Mouse (Mus musculus) CH12F3 (cell line): ENCODE results near the gene Ctsll3.

ENCODE experiments used
- in situ Hi-C: fragments of 300-500 bp; cut with MboI; formaldehyde crosslinking; loops from 2 replicates; pipeline ENCODE4 v1.14.3; 2020; ENCODE audit warnings: low sequenced_read_pairs

Ctsll3 gene

DNA sequence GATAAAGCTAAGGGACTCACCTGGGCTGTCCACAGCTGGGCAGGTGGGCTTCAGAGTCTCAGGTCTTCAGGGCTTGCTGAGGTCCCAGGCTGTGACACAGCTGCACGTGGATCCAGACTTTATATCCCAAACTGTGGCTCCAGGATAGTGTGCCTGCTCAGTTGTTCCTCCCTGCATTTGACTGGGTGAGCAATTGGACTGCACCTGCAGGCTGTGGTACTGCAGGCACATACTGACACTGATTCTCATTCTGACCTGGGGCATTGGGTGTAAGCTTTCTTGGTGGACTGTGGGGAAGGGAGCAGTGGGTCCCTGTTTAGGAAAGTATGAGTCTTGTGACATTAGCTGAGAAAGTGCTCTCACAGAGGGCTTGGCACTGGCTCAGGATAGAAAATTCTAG lies at the start of gene Ctsll3:
Gene Ctsll3 (minus strand): TSS at position 101 of the 400 bp plus-strand sequence.
- in situ Hi-C loops = no loop called here

- in situ Hi-C loops = no loop called here
These were observed 45.8 kb upstream of the Ctsll3 start for GRCm38 (mm10) chr13:60848241-60849120.

GRCm38 (mm10) chr13:60843153-60843552 lies 40.5 kb upstream of the Ctsll3 start:
- in situ Hi-C loops = no loop called here

DNA sequence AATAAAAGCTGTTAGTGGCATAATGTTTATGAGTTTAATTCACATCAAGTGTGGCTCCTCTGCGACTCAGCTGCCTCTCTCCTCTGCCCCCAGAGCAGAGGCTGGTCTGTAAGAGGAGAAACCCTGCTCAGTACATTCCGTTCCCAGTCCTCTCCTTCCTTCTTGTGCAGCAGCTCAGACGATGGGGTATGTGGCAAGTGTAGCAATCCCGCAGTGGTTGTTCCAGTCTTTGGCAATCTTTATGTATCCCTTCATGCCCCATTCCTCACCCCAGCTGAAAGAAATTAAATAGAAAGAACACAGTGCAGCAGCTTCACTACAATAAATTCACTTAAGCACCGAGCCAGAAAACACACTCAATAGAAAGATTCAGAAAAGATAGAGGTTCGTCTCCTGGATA lies 40.1 kb upstream of the Ctsll3 start:
- in situ Hi-C loops = no loop called here

GRCm38 (mm10) chr13:60839353-60839902 lies 36.8 kb upstream of the Ctsll3 start:
- in situ Hi-C loops = no loop called here

GRCm38 (mm10) chr13:60826052-60826451 lies 23.4 kb upstream of the Ctsll3 start:
- in situ Hi-C loops = no loop called here

- in situ Hi-C loops = no loop called here
These were observed 18.0 kb upstream of the Ctsll3 start for GRCm38 (mm10) chr13:60820486-60821175.

DNA sequence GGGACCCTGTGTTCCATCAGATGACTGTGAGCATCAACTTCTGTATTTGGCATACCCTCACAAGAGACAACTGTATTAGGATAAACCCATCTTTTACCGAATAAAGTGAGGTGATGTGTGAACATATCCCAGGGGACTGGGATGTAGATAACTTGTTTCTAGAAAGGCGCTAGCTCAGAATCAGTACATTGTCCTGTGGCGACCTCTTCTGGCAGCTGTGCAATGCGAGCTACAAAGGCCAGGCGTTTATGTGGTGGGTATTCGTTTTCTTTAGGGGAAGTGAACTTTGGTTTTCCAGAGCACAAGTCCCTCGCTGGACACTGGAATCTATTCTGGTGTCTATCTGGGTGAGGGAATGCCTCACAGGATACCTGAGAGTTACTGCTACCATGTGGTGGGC lies 16.8 kb upstream of the Ctsll3 start:
- in situ Hi-C loops = no loop called here

DNA sequence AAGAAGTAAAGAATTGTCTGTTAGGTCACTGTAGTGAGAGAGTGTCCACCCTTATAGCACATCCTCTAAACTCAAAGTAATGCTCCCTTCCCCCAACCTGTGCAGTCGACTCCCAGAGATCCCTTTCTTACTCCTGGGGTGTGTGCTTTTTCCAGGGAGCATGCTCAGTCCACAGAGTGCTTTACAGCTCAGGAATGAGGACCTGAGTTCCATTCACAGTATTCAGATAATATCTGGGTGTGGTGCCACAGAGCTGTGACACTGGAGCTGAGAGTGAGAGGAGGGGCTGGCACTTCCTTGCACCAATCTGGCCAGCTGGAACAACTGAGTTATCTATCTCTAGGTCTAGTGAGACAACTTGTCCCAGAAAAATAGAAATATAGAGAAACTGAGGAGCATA lies 11.1 kb upstream of the Ctsll3 start:
- in situ Hi-C loops = no loop called here

GRCm38 (mm10) chr13:60812768-60813167 lies 10.1 kb upstream of the Ctsll3 start:
- in situ Hi-C loops = no loop called here

DNA sequence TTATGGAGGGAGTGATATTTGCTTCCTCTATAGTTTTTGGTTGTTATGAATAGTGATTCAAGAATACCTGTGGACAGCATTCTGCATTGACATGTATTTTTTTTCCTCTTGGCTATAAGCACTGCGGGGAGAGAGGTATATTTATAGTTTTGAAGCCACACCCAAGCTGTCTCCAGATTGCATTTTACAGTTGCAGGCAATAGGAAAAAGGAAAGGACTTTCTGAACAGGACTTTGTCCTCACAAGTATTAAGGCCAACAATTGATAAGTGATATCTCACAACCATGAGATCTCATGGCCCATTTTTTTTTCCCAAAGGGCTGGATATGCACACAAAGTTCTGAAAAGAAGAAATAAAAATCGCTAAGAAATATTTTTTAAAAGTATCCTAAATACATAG lies 7.0 kb upstream of the Ctsll3 start:
- in situ Hi-C loops = no loop called here

DNA sequence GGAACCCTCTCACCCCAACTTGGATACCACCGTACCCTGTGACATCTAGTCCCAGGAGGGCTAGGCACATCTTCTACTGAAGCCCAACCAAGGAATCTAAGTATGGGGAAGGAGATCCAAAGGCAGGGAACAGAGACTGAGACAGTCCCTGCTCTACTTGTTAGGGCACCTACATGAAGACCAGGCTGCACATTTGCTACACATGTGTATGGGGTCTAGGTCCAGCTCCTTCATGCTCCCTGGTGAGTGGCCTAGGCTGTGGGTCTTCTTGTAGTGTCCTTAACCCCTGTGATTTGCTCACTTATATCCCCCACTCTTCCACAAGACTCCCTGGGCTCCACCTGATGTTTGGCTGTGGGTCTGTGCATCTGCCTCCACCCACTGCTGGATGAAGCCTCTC lies 13.2 kb downstream of the Ctsll3 start:
- in situ Hi-C loops = no loop called here

GRCm38 (mm10) chr13:60786264-60786663 lies 16.4 kb downstream of the Ctsll3 start, which contains the start of gene BC051665:
Gene BC051665, minus strand, starts transcription at chr13:60786364.
- in situ Hi-C loops = no loop called here

GRCm38 (mm10) chr13:60783301-60783700 lies 19.3 kb downstream of the Ctsll3 start:
- in situ Hi-C loops = no loop called here

DNA sequence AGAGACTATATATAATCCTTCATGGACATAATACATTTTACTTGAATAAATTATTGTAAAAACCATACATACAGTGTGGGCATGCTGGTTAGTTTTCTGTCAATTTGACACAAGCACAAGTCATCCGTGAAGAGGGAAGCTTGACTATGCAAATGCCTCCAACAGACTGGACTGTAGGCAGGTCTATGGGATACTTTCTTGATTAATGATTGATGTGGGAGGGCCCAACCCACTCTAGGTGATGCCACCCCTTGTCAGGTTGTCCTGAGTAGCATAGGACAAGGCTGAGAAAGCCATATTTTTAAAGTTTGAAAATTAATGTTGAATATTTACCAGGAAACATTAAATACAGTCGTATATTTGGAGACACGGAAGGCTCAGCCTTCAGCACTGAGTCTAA lies 22.1 kb downstream of the Ctsll3 start:
- in situ Hi-C loops = no loop called here

DNA sequence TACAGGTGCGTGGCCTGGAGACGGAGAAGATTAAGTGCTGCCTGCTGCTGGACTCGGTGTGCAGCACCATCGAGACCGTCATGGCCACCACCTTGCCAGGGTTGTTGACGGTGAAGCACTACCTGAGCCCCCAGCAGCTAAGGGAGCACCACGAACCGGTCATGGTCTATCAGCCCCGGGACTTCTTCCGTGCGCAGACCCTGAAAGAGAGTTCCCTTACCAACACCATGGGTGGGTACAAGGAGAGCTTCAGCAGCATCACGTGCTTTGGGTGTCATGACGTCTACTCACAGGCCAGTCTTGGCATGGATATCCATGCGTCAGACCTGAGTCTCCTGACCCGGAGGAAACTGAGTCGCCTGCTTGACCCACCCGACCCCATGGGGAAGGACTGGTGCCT lies 41.5 kb downstream of the Ctsll3 start:
- in situ Hi-C loops = no loop called here

DNA sequence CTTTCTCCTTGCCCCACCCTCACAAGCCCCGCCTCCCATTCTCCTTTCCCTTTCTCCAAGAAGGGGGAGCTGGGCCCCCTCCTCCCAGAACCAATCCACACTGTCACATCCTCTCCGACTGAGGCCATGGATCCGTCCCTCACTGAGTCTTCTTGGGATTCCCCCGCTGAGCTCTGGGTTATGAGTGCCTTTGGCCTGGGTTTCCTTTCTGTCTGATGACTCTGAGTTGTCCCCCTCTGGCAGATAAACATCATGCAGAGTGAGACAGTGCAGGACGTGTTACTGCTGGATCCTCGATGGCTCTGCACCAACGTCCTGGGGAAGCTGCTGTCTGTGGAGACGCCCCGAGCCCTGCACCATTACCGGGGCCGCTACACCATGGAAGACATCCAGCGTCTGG lies 42.3 kb downstream of the Ctsll3 start:
- in situ Hi-C loops = no loop called here

- in situ Hi-C loops = no loop called here
These were observed 43.5 kb downstream of the Ctsll3 start for GRCm38 (mm10) chr13:60759136-60759535.

- in situ Hi-C loops = no loop called here
These were observed 45.4 kb downstream of the Ctsll3 start for GRCm38 (mm10) chr13:60757292-60757691.

DNA sequence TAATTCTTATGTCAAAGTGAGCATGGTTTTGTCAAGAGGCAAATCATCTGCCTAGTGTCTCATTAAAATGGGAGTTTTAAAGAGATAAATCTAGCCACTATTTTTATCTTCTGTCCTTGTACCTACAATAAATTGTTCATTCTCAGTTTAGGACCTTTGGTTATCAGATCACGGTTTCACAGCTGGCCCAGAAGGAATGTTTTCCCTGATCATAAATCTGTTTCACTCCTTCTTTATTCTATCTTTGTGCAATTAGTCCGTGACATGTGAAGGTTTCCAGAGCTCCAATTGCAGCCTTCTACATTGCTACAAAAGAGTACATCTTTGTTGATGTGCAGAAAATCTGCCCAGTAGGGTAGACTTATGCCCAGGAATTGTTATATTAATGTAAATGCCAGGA lies 47.4 kb downstream of the Ctsll3 start:
- in situ Hi-C loops = no loop called here

GRCm38 (mm10) chr13:60753216-60753615 lies 49.4 kb downstream of the Ctsll3 start:
- in situ Hi-C loops = no loop called here

DNA sequence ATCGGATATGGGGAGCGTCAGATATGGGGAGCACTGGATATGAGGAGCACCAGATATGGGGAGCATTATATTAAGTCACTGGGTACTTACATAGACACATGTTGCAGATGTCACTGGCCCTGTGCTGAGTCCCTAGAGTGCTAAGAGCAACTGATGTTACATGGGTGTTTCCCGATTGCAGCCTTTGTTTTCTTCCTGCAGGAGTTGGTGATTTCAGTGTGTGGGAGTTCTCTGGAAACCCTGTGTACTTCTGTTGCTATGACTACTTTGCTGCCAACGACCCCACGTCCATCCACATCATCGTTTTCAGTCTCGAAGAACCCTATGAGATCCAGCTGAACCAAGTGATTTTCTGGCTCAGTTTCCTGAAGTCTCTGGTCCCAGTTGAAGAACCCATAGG lies 51.7 kb downstream of the Ctsll3 start:
- in situ Hi-C loops = no loop called here
